Mouse (Mus musculus): ENCODE results near the gene Rasgrp2. TPM values are rescaled to one million over a fixed set of nuclear protein-coding genes. Genes with fewer than 3 reads are reported as not detected.
A peak's percentile ranks its signal among the peaks of the same experiment; 100 is the strongest.

Rasgrp2 gene
- polyA plus RNA-seq (2015; fragmentation: Nextera tagmentation; extraction: Ambion mirVana), result 36.9 and 48.6 TPM in 2 replicates

- H3K27me3 ChIP-seq (replicated peaks), result peaks cover 37% of the 10 kb centered on the region
- H3K4me3 ChIP-seq (replicated peaks), result peak within 1 kb of the TSS; percentile 65
- no peaks in the 10 kb centered on the region for H3K9me3 ChIP-seq
- no peaks in the 10 kb centered on the region for H3K36me3 ChIP-seq
- peak; percentile 43; the same call in 1 of the 2 replicates for ATAC-seq
- H3K4me2 ChIP-seq (replicated peaks), result peak within 1 kb of the TSS; percentile 98
- WGBS, result under 1% methylated on average over 71 of the region's 87 CpGs
- H3K27ac ChIP-seq, result 0 out of 2 replicates have a peak within 1 kb of the TSS, but pooled peaks have one; percentile 22
- H3K9ac ChIP-seq, result peak within 1 kb of the TSS; percentile 60
- H3K4me1 ChIP-seq (replicated peaks), result peaks cover 39% of the 10 kb centered on the region
Measured at GRCm38 (mm10) chr19:6399285-6400095, at the start of gene Rasgrp2. Gene Rasgrp2 (plus strand): TSS chr19:6399340.

- Histone ChIP-seq H3K4me1 (replicated peaks) (0 out of 2 replicates have a peak, but pooled peaks cover 8% of the 10 kb centered on the region), H3K27ac (no peak overlapping the region), H3K4me2 (replicated peaks) (no peak overlapping the region), H3K9me3 (no peaks in the 10 kb centered on the region), H3K4me3 (replicated peaks) (no peak overlapping the region), H3K36me3 (no peaks in the 10 kb centered on the region), H3K9ac (no peak overlapping the region), H3K27me3 (replicated peaks) (no peaks in the 10 kb centered on the region)
- 67% methylated on average over 14 of the region's 14 CpGs for WGBS
- ATAC-seq, result no peak
Measured at GRCm38 (mm10) chr19:6351431-6352106, 47.6 kb upstream of the Rasgrp2 start.

- H3K9me3 ChIP-seq, result no peaks in the 10 kb centered on the region
- ATAC-seq, result no peak
- 87% methylated on average over 2 of the region's 2 CpGs for WGBS
Measured at GRCm38 (mm10) chr19:6352107-6352505, 47.0 kb upstream of the Rasgrp2 start.

GRCm38 (mm10) chr19:6354030-6354429 lies 45.1 kb upstream of the Rasgrp2 start:
- H3K9me3 ChIP-seq, result no peaks in the 10 kb centered on the region
- no peaks in the 10 kb centered on the region for H3K27me3 ChIP-seq (replicated peaks)
- no peak overlapping the region for H3K4me3 ChIP-seq (replicated peaks)
- no peaks in the 10 kb centered on the region for H3K36me3 ChIP-seq
- WGBS, result 86% methylated on average over 7 of the region's 7 CpGs
- no peak overlapping the region for H3K9ac ChIP-seq
- no peak for ATAC-seq
- no peak overlapping the region for H3K27ac ChIP-seq
- 0 out of 2 replicates have a peak, but pooled peaks cover 5% of the 10 kb centered on the region for H3K4me1 ChIP-seq (replicated peaks)
- H3K4me2 ChIP-seq (replicated peaks), result no peak overlapping the region

More at GRCm38 (mm10) chr19:6352107-6352505, 47.0 kb upstream of the Rasgrp2 start:
- Histone ChIP-seq H3K4me2 (replicated peaks) (no peak overlapping the region), H3K4me3 (replicated peaks) (no peak overlapping the region), H3K4me1 (replicated peaks) (0 out of 2 replicates have a peak, but pooled peaks cover 8% of the 10 kb centered on the region), H3K27ac (no peak overlapping the region), H3K36me3 (no peaks in the 10 kb centered on the region), H3K27me3 (replicated peaks) (no peaks in the 10 kb centered on the region), H3K9ac (no peak overlapping the region)

GRCm38 (mm10) chr19:6361291-6361690 lies 37.8 kb upstream of the Rasgrp2 start:
- no peak overlapping the region for H3K4me2 ChIP-seq (replicated peaks)
- H3K27me3 ChIP-seq (replicated peaks), result no peaks in the 10 kb centered on the region
- no peaks in the 10 kb centered on the region for H3K9me3 ChIP-seq
- peaks cover 4% of the 10 kb centered on the region; the same call in 1 of the 2 replicates for H3K36me3 ChIP-seq
- no peak overlapping the region for H3K27ac ChIP-seq
- H3K9ac ChIP-seq, result no peak overlapping the region
- 92% methylated on average over 3 of the region's 3 CpGs for WGBS
- no peak for ATAC-seq
- no peak overlapping the region for H3K4me3 ChIP-seq (replicated peaks)
- H3K4me1 ChIP-seq (replicated peaks), result peaks cover 9% of the 10 kb centered on the region

- WGBS, result under 1% methylated on average over 11 of the region's 11 CpGs
- H3K4me2 ChIP-seq (replicated peaks), result peak overlapping the region; percentile 53
- H3K27me3 ChIP-seq (replicated peaks), result no peaks in the 10 kb centered on the region
- no peak for ATAC-seq
- H3K4me1 ChIP-seq (replicated peaks), result peaks cover 9% of the 10 kb centered on the region
- 0 out of 2 replicates have a peak overlapping the region, but pooled peaks have one; percentile 11 for H3K9ac ChIP-seq
- peaks cover 9% of the 10 kb centered on the region for H3K36me3 ChIP-seq
- H3K9me3 ChIP-seq, result no peaks in the 10 kb centered on the region
- H3K4me3 ChIP-seq (replicated peaks), result peak overlapping the region; percentile 96
- H3K27ac ChIP-seq, result peak overlapping the region; percentile 13; the same call in 1 of the 2 replicates
Measured at GRCm38 (mm10) chr19:6363091-6363410, 36.1 kb upstream of the Rasgrp2 start.

- Histone ChIP-seq H3K4me3 (replicated peaks) (peak within 1 kb of the TSS; percentile 96), H3K27me3 (replicated peaks) (no peaks in the 10 kb centered on the region), H3K9me3 (no peaks in the 10 kb centered on the region), H3K27ac (peak within 1 kb of the TSS; percentile 99), H3K9ac (peak within 1 kb of the TSS; percentile 99), H3K4me2 (replicated peaks) (peak within 1 kb of the TSS; percentile 72), H3K4me1 (replicated peaks) (peaks cover 9% of the 10 kb centered on the region), H3K36me3 (peaks cover 9% of the 10 kb centered on the region)
- ATAC-seq, result peak; percentile 98
- under 1% methylated on average over 82 of the region's 85 CpGs for WGBS
Measured at GRCm38 (mm10) chr19:6363411-6364240, 35.5 kb upstream of the Rasgrp2 start, which contains the start of gene Sf1. Gene Sf1 (plus strand): TSS chr19:6363690.

GRCm38 (mm10) chr19:6364317-6364725 lies 34.8 kb upstream of the Rasgrp2 start:
- Histone ChIP-seq H3K4me3 (replicated peaks) (peak overlapping the region; percentile 96), H3K9ac (peak overlapping the region; percentile 99), H3K27ac (peak overlapping the region; percentile 99), H3K4me1 (replicated peaks) (peaks cover 9% of the 10 kb centered on the region), H3K9me3 (no peaks in the 10 kb centered on the region), H3K4me2 (replicated peaks) (peak overlapping the region; percentile 72), H3K27me3 (replicated peaks) (no peaks in the 10 kb centered on the region), H3K36me3 (peaks cover 9% of the 10 kb centered on the region)
- under 1% methylated on average over 55 of the region's 55 CpGs for WGBS
- ATAC-seq, result peak; percentile 5

- ATAC-seq, result no peak
- H3K27me3 ChIP-seq (replicated peaks), result no peaks in the 10 kb centered on the region
- no peak overlapping the region; the same call in 1 of the 2 replicates for H3K27ac ChIP-seq
- peak overlapping the region; percentile 99 for H3K9ac ChIP-seq
- H3K4me3 ChIP-seq (replicated peaks), result peak overlapping the region; percentile 96
- WGBS, result 0% methylated on average over 2 of the region's 2 CpGs
- H3K9me3 ChIP-seq, result no peaks in the 10 kb centered on the region
- H3K36me3 ChIP-seq, result peaks cover 9% of the 10 kb centered on the region
- peaks cover 9% of the 10 kb centered on the region for H3K4me1 ChIP-seq (replicated peaks)
- peak overlapping the region; percentile 72 for H3K4me2 ChIP-seq (replicated peaks)
Measured at GRCm38 (mm10) chr19:6364842-6365241, 34.3 kb upstream of the Rasgrp2 start.

GRCm38 (mm10) chr19:6370175-6370574 lies 29.0 kb upstream of the Rasgrp2 start:
- peaks cover 8% of the 10 kb centered on the region for H3K4me1 ChIP-seq (replicated peaks)
- H3K27me3 ChIP-seq (replicated peaks), result no peaks in the 10 kb centered on the region
- H3K9me3 ChIP-seq, result no peaks in the 10 kb centered on the region
- no peak for ATAC-seq
- H3K4me3 ChIP-seq (replicated peaks), result no peak overlapping the region
- H3K36me3 ChIP-seq, result peaks cover 58% of the 10 kb centered on the region
- H3K4me2 ChIP-seq (replicated peaks), result no peak overlapping the region
- H3K9ac ChIP-seq, result no peak overlapping the region
- H3K27ac ChIP-seq, result no peak overlapping the region
- 89% methylated on average over 2 of the region's 2 CpGs for WGBS

GRCm38 (mm10) chr19:6372433-6372832 lies 26.7 kb upstream of the Rasgrp2 start:
- no peak overlapping the region for H3K27ac ChIP-seq
- no peaks in the 10 kb centered on the region for H3K27me3 ChIP-seq (replicated peaks)
- 91% methylated on average over 3 of the region's 3 CpGs for WGBS
- 0 out of 2 replicates have a peak, but pooled peaks cover 3% of the 10 kb centered on the region for H3K4me1 ChIP-seq (replicated peaks)
- H3K36me3 ChIP-seq, result peaks cover 72% of the 10 kb centered on the region
- no peak for ATAC-seq
- H3K4me3 ChIP-seq (replicated peaks), result no peak overlapping the region
- H3K4me2 ChIP-seq (replicated peaks), result no peak overlapping the region
- no peak overlapping the region for H3K9ac ChIP-seq
- H3K9me3 ChIP-seq, result no peaks in the 10 kb centered on the region
